Mouse (Mus musculus): ENCODE measurements at regions not wholly inside any gene's neighbourhood (a gene's known extent, or its start where the extent isn't known, plus 50 kb on each side); places are given as distances from the start of the nearest gene placed in this dataset.

GRCm38 (mm10) chr3:33914386-33914785 lies 70.3 kb upstream of the Ccdc39 start:
- no peak for TF ChIP-seq EP300 (IDR thresholded peaks at IDR 0.05; ENCODE audit: insufficient read depth, low read depth, low read length)
- TF ChIP-seq CTCF (IDR thresholded peaks at IDR 0.05) = no peak
